Mouse (Mus musculus): ENCODE measurements around the gene Wnt7a. TPM values are rescaled to one million over a fixed set of nuclear protein-coding genes. Genes with fewer than 3 reads are reported as not detected.
A peak's percentile ranks its signal among the peaks of the same experiment; 100 is the strongest.

The Wnt7a gene
- polyA plus RNA-seq, 1 experiment from 2014 or later, result 11.1 TPM

DNA sequence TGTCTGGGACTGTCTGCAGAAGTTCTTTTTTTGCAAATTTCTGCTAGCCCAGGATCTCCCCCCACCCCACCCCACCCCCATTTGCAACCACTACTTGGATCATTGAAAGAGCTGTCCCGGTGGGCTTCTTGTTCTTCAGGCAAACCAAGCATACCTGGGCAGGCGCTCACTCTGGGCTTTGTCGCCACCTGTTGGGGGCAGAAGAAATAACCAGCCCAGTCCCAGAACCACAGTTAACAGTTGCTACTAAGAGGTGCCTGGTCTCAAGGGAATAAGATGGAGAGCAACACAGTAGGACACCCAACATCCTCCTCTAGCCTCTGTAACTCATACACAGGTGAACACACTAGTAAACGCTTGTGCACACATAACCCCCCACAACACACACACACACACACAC lies 3.7 kb upstream of the Wnt7a start:
- peaks cover 55% of the 10 kb centered on the region for H3K27me3 ChIP-seq (replicated peaks)
- no peak overlapping the region for H3K4me3 ChIP-seq
- H3K36me3 ChIP-seq, result no peaks in the 10 kb centered on the region
- H3K9me3 ChIP-seq, result no peaks in the 10 kb centered on the region
- WGBS, result 0% methylated on average over 4 of the region's 4 CpGs
- H3K9ac ChIP-seq, result no peak overlapping the region
- H3K4me2 ChIP-seq (replicated peaks), result no peak overlapping the region
- no peak overlapping the region for H3K27ac ChIP-seq
- H3K4me1 ChIP-seq, result peaks cover 15% of the 10 kb centered on the region
- ATAC-seq (ENCODE audit: low FRiP score, low read depth), result no peak

DNA sequence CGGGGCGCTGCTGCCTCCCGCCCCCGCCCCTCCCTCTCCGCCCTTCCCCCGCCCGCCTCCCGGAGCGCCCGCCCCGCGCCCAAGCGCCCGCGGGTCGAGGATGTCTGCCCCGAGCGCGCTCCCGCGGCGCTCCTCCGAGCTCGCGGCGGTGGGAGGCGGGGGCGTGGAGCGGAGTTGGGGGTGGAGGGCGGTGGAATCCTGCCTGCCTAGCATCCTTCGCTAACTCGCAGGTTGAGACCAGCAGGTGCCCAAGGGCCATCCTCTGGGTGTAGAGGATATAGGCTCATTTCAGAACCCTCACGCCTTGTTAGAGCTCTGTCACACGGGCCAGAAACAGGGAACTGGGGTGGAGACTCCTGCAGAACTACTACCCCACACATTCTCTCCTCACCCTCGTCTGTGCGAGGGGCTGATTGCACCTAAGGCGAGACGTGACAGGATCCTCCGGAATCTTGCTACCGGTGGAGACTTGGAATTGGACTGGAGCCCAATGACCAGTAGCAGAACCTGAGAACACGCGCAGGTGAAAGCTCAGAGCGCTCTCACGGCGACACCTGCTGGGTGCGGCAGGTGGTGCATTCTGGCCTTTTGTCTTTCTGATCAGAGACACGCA lies 312 bp upstream of the Wnt7a start:
- WGBS, result under 1% methylated on average over 44 of the region's 47 CpGs
- ATAC-seq (ENCODE audit: low FRiP score, low read depth), result peak; percentile 63
- Histone ChIP-seq H3K4me2 (replicated peaks) (peak overlapping the region; percentile 98), H3K36me3 (peaks cover 5% of the 10 kb centered on the region; the same call in 1 of the 2 replicates), H3K4me3 (peak overlapping the region; percentile 71), H3K27ac (no peak overlapping the region), H3K9ac (peak overlapping the region; percentile 73), H3K27me3 (replicated peaks) (peaks cover 60% of the 10 kb centered on the region), H3K4me1 (peaks cover 27% of the 10 kb centered on the region), H3K9me3 (no peaks in the 10 kb centered on the region)

GRCm38 (mm10) chr6:91410168-91410780 lies 889 bp downstream of the Wnt7a start:
- ATAC-seq (ENCODE audit: low FRiP score, low read depth), result no peak
- Histone ChIP-seq H3K4me1 (peaks cover 27% of the 10 kb centered on the region), H3K9me3 (no peaks in the 10 kb centered on the region), H3K4me2 (replicated peaks) (peak overlapping the region; percentile 98), H3K27ac (no peak overlapping the region), H3K9ac (peak overlapping the region; percentile 73), H3K27me3 (replicated peaks) (peaks cover 56% of the 10 kb centered on the region), H3K4me3 (peak overlapping the region; percentile 71), H3K36me3 (peaks cover 5% of the 10 kb centered on the region; the same call in 1 of the 2 replicates)
- under 1% methylated on average over 26 of the region's 26 CpGs for WGBS

- WGBS, result under 1% methylated on average over 34 of the region's 34 CpGs
- ATAC-seq (ENCODE audit: low FRiP score, low read depth), result no peak
- peaks cover 5% of the 10 kb centered on the region; the same call in 1 of the 2 replicates for H3K36me3 ChIP-seq
- H3K27ac ChIP-seq, result no peak overlapping the region
- peak overlapping the region; percentile 71 for H3K4me3 ChIP-seq
- peaks cover 27% of the 10 kb centered on the region for H3K4me1 ChIP-seq
- H3K9me3 ChIP-seq, result no peaks in the 10 kb centered on the region
- peak overlapping the region; percentile 73 for H3K9ac ChIP-seq
- H3K4me2 ChIP-seq (replicated peaks), result peak overlapping the region; percentile 98
- peaks cover 55% of the 10 kb centered on the region for H3K27me3 ChIP-seq (replicated peaks)
Measured at GRCm38 (mm10) chr6:91409448-91410167, 1.6 kb downstream of the Wnt7a start.

GRCm38 (mm10) chr6:91408616-91409015 lies 2.5 kb downstream of the Wnt7a start:
- Histone ChIP-seq H3K36me3 (peaks cover 5% of the 10 kb centered on the region; the same call in 1 of the 2 replicates), H3K4me3 (no peak overlapping the region), H3K27ac (no peak overlapping the region), H3K4me1 (peaks cover 27% of the 10 kb centered on the region), H3K9ac (no peak overlapping the region), H3K9me3 (no peaks in the 10 kb centered on the region), H3K27me3 (replicated peaks) (peaks cover 49% of the 10 kb centered on the region), H3K4me2 (replicated peaks) (peak overlapping the region; percentile 98; the same call in 1 of the 2 replicates)
- ATAC-seq (ENCODE audit: low FRiP score, low read depth), result no peak
- 82% methylated on average over 13 of the region's 13 CpGs for WGBS

DNA sequence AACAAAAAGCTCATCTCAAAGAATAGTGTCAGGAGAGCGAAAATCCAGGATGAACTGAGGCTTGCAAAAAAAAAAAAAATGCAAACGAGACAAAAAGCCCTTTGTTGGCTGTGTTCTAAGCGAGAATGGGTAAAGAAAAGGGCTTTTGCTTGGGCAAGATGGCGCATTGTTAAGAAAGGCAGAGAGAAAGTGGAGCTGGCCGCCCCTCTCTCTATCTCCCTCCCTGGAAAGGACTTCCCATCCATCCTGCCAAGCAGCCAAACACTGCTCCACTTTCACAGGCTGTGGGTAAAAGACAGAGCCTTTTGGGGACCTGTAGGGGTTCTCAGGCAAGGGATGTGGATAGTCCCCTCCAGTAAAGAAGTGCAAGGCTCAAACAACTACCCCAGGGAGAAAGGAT lies 9.6 kb downstream of the Wnt7a start:
- Histone ChIP-seq H3K9me3 (no peaks in the 10 kb centered on the region), H3K4me2 (replicated peaks) (no peak overlapping the region; the same call in 1 of the 2 replicates), H3K4me1 (peaks cover 15% of the 10 kb centered on the region), H3K27ac (no peak overlapping the region), H3K9ac (no peak overlapping the region), H3K36me3 (no peaks in the 10 kb centered on the region; the same call in 1 of the 2 replicates), H3K4me3 (no peak overlapping the region), H3K27me3 (replicated peaks) (no peaks in the 10 kb centered on the region)
- no peak for ATAC-seq (ENCODE audit: low FRiP score, low read depth)
- WGBS, result 21% methylated on average over 5 of the region's 5 CpGs

DNA sequence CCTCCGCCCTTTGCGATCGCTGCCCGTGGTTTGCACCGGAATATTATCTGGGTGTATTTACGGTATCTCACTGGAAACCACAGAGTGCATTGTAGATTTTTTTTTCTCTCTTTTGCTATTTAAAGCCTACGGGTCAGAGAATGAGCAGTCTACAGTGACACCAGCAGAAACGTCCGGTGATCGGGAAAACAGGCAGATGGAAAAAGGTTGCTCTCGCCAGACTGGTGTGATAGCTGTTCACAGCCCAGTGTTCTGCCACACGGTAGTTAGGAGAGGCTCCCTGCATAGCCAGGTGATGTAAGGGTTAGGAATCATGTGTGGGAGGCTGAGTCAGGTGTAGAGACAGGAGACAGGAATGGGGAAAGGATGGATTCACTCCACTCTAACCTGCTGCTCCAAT lies 10.6 kb downstream of the Wnt7a start:
- WGBS, result 84% methylated on average over 12 of the region's 12 CpGs
- ATAC-seq (ENCODE audit: low FRiP score, low read depth), result no peak
- Histone ChIP-seq H3K27me3 (replicated peaks) (no peaks in the 10 kb centered on the region), H3K4me3 (no peak overlapping the region), H3K9me3 (no peaks in the 10 kb centered on the region), H3K27ac (no peak overlapping the region), H3K36me3 (no peaks in the 10 kb centered on the region; the same call in 1 of the 2 replicates), H3K9ac (no peak overlapping the region), H3K4me2 (replicated peaks) (no peak overlapping the region), H3K4me1 (peaks cover 15% of the 10 kb centered on the region)

GRCm38 (mm10) chr6:91392475-91393174 lies 18.5 kb downstream of the Wnt7a start:
- no peaks in the 10 kb centered on the region for H3K9me3 ChIP-seq
- WGBS, result 90% methylated on average over 5 of the region's 5 CpGs
- no peaks in the 10 kb centered on the region for H3K27me3 ChIP-seq (replicated peaks)
- H3K4me2 ChIP-seq (replicated peaks), result no peak overlapping the region
- H3K4me1 ChIP-seq, result no peaks in the 10 kb centered on the region
- no peak overlapping the region for H3K9ac ChIP-seq
- peaks cover 33% of the 10 kb centered on the region for H3K36me3 ChIP-seq
- no peak for ATAC-seq (ENCODE audit: low FRiP score, low read depth)
- no peak overlapping the region for H3K27ac ChIP-seq
- no peak overlapping the region for H3K4me3 ChIP-seq

GRCm38 (mm10) chr6:91389141-91389540 lies 22.0 kb downstream of the Wnt7a start:
- Histone ChIP-seq H3K9me3 (no peaks in the 10 kb centered on the region), H3K27me3 (replicated peaks) (no peaks in the 10 kb centered on the region), H3K4me1 (no peaks in the 10 kb centered on the region), H3K4me2 (replicated peaks) (no peak overlapping the region), H3K9ac (no peak overlapping the region), H3K27ac (no peak overlapping the region), H3K36me3 (peaks cover 35% of the 10 kb centered on the region), H3K4me3 (no peak overlapping the region)
- WGBS, result 85% methylated on average over 4 of the region's 4 CpGs
- no peak for ATAC-seq (ENCODE audit: low FRiP score, low read depth)

- no peak for ATAC-seq (ENCODE audit: low FRiP score, low read depth)
- Histone ChIP-seq H3K27me3 (replicated peaks) (no peaks in the 10 kb centered on the region), H3K4me1 (peaks cover 3% of the 10 kb centered on the region), H3K9me3 (no peaks in the 10 kb centered on the region), H3K4me2 (replicated peaks) (no peak overlapping the region), H3K4me3 (no peak overlapping the region), H3K27ac (no peak overlapping the region), H3K9ac (no peak overlapping the region), H3K36me3 (peaks cover 7% of the 10 kb centered on the region)
- WGBS, result 89% methylated on average over 2 of the region's 2 CpGs
Measured at GRCm38 (mm10) chr6:91384415-91384814, 26.7 kb downstream of the Wnt7a start.

DNA sequence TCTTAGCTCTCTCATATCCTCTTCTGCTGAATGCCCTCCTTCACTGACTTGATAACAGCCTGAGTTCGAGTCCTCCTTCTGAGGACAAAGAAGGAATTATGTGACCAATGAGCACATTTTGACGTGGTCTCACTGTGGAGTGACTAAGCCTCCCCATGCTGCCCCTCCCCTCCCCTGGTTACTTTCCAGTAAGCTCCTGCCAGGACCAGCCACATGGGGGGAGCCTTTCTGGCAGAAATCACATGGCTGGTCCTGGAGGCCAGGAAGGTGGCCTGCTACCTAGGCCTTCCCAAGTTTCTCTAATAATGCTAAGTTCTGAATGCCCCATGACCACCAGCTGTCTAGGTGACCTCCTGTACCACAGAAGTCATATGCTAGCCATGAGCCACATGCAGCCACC lies 27.3 kb downstream of the Wnt7a start:
- H3K36me3 ChIP-seq, result peaks cover 7% of the 10 kb centered on the region
- H3K9ac ChIP-seq, result no peak overlapping the region
- 81% methylated on average over 2 of the region's 2 CpGs for WGBS
- no peak overlapping the region for H3K4me3 ChIP-seq
- H3K9me3 ChIP-seq, result no peaks in the 10 kb centered on the region
- no peaks in the 10 kb centered on the region for H3K27me3 ChIP-seq (replicated peaks)
- no peak for ATAC-seq (ENCODE audit: low FRiP score, low read depth)
- no peak overlapping the region for H3K27ac ChIP-seq
- peaks cover 6% of the 10 kb centered on the region for H3K4me1 ChIP-seq
- H3K4me2 ChIP-seq (replicated peaks), result no peak overlapping the region

DNA sequence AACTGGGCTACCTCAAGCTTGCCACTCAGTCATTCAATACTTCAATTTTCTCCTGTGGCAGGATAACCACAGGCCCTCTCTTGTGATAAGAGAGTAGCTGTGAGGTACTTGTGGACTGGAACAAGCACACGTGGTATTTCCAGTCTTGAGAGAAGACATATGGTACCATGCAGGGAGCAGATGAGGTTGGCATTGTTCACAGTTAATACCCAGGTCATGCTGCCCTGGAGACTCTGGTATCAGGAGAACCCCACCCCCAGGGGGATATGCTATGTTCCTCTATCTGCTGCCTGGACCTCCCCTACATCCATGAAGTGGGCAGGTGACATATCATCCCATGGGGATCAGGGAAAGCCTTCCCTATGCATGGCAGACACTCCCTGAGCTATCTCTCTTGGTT lies 27.9 kb downstream of the Wnt7a start:
- H3K27ac ChIP-seq, result no peak overlapping the region
- whole genome bisulfite sequencing, result 91% methylated on average over 1 of the region's 1 CpGs
- no peak for ATAC-seq (ENCODE audit: low FRiP score, low read depth)
- H3K4me1 ChIP-seq, result peaks cover 11% of the 10 kb centered on the region
- H3K36me3 ChIP-seq, result peaks cover 7% of the 10 kb centered on the region
- H3K4me3 ChIP-seq, result no peak overlapping the region
- H3K9me3 ChIP-seq, result no peaks in the 10 kb centered on the region
- no peak overlapping the region for H3K4me2 ChIP-seq (replicated peaks)
- H3K27me3 ChIP-seq (replicated peaks), result no peaks in the 10 kb centered on the region
- no peak overlapping the region for H3K9ac ChIP-seq
